Mouse (Mus musculus): ENCODE measurements around the gene Tnnt2.

GRCm38 (mm10) chr1:135891424-135892216 is 55.5 kb downstream of the Tnnt2 start:
- TF ChIP-seq CTCF (IDR thresholded peaks at IDR 0.05; ENCODE audit: extremely low read depth, insufficient read length, insufficient replicate concordance, low read depth, low read length) (no peak), POLR2A (IDR thresholded peaks at IDR 0.05; ENCODE audit: low read depth, low read length) (no peak)
